Mouse (Mus musculus) gastrocnemius, adult 8-10 months (tissue): ENCODE measurements around the gene Ect2. TPM values are rescaled to one million over a fixed set of nuclear protein-coding genes. Genes with fewer than 3 reads are reported as not detected.

Experiments used
- DNase-seq, 2 experiments: peaks; one replicate each; pipeline ENCODE4 v3.0.0; 2022; ENCODE audit warnings: low spot score in 2 of 2
- total RNA-seq, 4 experiments: library from RNA; stranded (reverse); gene quantifications; 2 replicates each; pipeline ENCODE4 v1.2.4; 2022

The Ect2 gene
- total RNA-seq, result under 1 TPM in 3 of 4 experiments, not detected in 1; 0.18 to 0.83 (median 0.22) TPM

- peak; percentile 98 to 99 for DNase-seq
These were observed at the start of gene Ect2 for GRCm38 (mm10) chr3:27153701-27154209. Gene Ect2, minus strand, starts transcription at chr3:27153878.

GRCm38 (mm10) chr3:27201728-27202411 is 48.2 kb upstream of the Ect2 start:
- no peak for DNase-seq

GRCm38 (mm10) chr3:27199120-27199519 is 45.4 kb upstream of the Ect2 start:
- DNase-seq, result no peak

DNA sequence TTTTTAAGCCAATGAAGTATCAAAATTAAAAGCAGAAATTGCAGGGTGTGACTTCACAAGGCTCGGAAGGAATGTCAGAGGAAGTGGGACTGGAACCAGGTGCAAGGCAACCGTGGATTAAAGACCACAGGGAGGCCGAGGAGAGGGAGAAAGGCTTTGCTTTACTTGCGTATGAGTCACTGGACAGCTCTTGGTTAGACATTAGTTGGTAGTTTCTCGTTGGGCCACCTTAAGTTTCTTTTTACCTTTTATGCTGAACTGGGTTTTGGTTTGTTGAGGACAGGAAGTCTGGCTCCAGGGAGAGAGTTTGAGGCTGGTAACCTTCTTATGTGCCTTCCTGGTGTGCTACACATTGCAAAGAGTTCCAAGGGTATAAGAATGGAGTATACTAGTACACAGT is 44.1 kb upstream of the Ect2 start:
- DNase-seq, result no peak

DNA sequence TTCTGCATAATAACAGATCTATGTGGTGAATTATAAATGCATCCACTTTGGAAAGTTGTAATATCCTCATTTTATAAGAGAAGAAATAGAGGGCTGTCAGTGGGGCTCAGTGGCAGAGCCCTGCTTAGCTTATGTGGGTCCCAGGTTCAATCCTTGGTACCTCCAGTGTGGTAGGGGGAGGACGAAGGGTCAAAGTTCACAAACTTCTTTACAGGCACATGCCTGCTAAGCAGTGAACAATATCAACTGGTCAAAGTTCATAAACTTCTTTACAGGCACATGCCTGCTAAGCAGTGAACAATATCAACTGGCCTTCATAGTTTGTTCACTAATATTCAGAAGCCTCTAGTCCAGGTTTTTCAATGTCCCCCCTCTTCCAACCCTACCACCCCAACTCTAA is 42.9 kb upstream of the Ect2 start:
- DNase-seq, result no peak

- no peak for DNase-seq
These were observed 42.0 kb upstream of the Ect2 start for GRCm38 (mm10) chr3:27195573-27196227.

- no peak for DNase-seq
These were observed 41.5 kb upstream of the Ect2 start for GRCm38 (mm10) chr3:27195153-27195552.

GRCm38 (mm10) chr3:27193844-27194317 is 40.2 kb upstream of the Ect2 start:
- DNase-seq, result no peak

- DNase-seq, result no peak
These were observed 38.2 kb upstream of the Ect2 start for GRCm38 (mm10) chr3:27191856-27192255.

GRCm38 (mm10) chr3:27190865-27191264 is 37.2 kb upstream of the Ect2 start:
- DNase-seq, result no peak

DNA sequence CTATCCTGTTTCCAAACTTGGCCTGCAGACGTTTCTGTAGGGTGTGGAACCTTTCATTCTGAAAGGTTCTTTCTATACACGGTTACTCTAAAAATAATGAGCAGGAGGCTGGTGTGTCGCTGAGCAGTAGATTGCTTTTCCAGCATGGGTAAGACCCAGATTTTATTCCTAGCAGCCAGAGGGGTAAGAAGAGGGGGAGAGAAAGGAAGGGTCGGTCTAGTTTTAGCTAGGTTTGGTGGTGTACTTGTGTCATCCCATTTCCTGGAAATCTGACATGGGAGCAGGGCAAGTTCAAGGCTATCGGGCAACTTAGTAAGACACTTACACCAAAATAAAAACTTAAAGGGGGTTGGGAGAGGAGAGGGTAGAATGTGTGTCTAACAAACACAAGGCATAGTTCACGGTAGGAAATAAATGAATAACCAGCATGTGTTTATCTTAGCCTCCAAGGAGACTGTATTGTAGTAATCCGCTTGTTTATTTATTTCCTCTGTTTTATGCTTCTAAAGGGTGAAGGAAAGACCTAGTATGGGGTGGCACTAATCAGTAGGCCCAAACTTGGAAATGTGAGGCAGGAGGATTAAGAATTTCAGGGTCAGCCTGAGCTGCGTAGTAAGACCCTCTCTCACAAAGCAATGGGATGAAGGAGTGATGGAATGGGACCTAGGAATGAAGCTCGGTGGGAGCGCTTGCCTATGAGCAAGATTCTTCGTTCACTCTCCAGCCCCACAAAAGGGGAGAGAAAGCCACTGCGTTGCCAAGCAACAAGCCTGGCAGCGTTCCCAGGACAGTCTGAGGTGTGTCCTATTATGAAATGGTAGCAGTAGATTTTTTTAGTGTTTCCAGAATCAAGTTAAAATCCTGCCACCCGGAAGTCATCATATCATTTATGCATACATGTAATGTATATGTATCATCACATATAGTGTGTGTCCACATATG is 35.9 kb upstream of the Ect2 start:
- DNase-seq, result peak in 1 of 2 experiments; percentile 42

GRCm38 (mm10) chr3:27188386-27188785 is 34.7 kb upstream of the Ect2 start:
- DNase-seq, result no peak

- no peak for DNase-seq
These were observed 30.0 kb upstream of the Ect2 start for GRCm38 (mm10) chr3:27183601-27184175.

DNA sequence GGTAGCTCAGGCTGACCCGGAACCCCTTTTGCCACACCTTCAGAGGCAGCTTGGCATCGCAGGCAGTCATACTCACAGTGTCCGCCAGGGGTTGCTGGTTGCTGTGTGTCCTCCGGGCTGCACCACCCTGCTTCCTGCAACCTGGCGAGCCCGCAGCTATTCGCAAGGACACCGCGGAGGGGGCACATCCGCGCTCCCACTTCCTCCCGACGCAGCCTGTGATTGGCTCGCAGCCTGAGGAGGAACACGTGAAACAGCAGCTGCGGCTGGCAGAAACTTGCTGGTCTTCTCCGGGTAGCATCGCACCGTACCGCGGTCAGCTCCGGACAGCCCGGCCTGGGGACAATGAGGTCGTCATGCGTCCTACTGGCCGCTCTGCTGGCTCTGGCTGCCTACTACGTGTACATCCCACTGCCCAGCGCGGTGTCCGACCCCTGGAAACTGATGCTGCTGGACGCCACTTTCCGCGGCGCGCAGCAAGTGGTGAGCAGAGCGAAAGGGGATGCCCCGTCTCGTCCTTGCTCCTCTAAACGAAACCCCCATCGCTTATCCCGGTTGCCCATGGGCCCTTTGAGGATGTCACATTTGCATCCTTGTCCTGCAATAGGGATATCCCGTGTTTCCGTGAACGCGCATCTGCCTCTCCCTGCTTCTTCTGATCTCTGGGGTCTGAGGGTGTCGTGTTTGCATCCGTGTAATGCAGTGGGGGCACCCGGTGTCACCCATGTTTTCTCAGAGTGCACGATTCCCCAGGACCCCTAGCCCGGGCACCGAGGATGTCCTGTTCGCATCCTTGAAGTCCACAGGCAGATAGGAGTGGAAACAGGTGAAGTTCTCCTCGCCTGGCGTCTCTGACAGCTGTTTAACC is 29.3 kb upstream of the Ect2 start, which contains the start of gene Nceh1:
Nceh1 (plus strand) TSS at position 233 of the 868 bp plus-strand sequence.
- peak; percentile 90 to 91 for DNase-seq

DNA sequence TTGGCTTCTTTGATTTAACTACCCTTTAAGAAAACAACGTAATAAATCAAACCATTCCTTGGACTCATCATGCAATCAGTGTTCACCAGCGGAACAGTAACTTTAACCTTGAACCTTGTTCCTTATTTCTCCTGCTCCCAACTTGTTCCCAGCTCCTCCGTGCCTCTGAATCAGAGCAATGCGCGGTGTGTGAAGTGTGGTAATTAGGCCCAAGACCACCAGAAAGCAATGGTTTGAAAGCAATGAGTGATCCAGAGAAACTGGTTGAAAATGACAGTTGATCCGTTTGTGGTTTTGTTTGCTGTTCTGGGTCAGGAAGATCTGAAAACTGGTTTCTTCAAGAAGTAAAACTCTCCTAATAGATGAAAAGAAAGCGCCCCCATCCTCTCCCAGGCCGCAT is 26.0 kb upstream of the Ect2 start:
- DNase-seq, result no peak

GRCm38 (mm10) chr3:27170257-27170656 is 16.6 kb upstream of the Ect2 start:
- DNase-seq, result no peak

DNA sequence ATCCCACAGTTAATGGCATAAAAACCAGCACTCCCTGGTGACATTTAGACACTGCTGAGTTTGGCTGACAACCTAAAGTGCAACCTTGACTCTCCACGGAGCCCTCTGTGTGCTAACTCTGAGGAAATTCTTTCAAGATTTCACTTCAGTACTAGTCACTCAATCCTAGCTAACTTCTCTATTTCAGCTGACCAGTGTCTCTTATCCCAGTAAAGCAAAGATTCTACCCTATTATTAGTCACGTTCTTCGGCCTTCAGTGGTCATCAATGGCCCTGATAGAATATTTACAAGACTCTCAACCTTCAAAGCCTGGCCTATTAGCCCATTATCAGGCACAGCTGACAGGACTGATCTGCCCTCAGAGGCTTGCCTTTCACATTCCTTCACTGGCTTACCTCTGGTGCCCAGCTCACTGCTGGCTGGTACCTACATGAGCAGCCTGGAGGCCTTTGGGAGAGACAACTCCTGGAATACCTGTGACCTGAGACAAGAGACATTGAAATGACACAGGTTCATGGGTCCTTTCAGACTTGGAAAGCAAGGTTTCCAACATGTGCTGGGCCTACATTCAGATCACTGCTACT is 11.9 kb upstream of the Ect2 start:
- DNase-seq, result no peak

DNA sequence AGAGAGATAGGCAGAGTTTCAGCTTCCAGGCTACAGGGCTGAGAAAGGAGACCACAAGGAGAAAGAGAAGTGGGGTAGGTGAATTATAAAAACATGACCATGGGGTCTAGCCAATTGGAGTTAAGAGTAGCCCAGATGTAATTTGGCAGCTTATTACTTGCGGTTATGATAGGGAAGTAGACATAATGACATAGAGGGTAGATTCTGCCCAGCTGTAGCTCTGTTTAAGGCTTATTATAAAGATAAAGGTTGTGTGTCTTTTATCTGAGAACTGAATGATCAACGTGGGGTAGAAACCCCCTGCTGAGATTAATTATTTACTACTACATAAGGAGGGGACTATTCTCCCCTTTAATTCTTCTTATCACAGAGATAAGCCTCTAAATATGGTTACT is 8.7 kb upstream of the Ect2 start:
- no peak for DNase-seq

DNA sequence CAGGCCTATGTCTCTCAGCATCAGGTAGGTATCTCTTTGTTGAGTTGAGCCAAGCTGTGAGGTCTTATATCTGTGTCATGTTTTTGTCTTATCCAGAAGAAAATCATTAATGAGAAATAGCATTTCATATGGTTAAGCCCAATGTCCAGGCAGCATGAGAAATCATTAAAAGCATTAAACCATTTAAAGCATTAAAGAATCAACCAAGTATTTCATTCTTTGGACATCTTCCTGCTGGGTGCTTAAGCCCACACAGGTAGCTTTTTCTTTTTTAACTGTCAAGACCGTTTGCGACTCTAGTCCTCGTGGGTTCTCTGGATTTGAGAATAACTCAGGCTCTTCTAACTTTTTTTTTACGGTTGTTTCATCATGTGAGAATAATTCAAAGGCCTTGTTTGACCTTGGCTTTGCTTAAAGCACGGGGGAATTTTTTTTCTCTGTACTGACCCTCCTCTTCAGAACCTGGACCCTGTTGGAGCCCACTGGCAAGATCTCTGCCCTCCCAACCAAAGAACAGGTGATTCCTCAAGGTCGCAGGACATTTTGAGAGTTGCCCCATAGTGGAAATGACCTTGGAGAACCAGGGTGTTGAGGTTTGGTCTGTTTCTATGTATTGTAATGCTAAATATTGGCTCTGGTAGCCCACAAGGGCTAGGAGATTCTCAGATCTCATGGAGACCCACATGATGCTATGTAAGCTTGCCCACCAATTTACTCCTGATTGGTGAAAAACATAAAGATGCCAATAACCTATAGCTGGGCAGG is 8.1 kb upstream of the Ect2 start:
- DNase-seq, result no peak
